ENCODE assay signal across 8 mouse cellular contexts in genomic region chr17:25416219-25416618, GRCm38 (mm10). TPM values are rescaled to one million over a fixed set of nuclear protein-coding genes. Genes with fewer than 3 reads are reported as not detected.
DNase-seq lines count a peak whose midpoint lies in the region; ATAC-seq lines count a peak whose summit lies in the region.

No protein-coding gene starts in this region.

- no peak; the same call in 1 of the 2 replicates for ATAC-seq in heart, embryonic 15.5 days (replicated peaks; ENCODE audit: insufficient number of reproducible peaks, insufficient read depth, low FRiP score, low read depth)
- no peak for ATAC-seq in erythroblast, adult 5-6 weeks (replicated peaks; ENCODE audit: low FRiP score, poor library complexity, severe bottlenecking)
- ATAC-seq in granulocyte monocyte progenitor cell, adult 5-6 weeks (replicated peaks; ENCODE audit: poor library complexity, severe bottlenecking), result no peak

- 14% methylated on average over 3 of the region's 3 CpGs for WGBS in heart, embryonic 10.5 days
- WGBS in heart, embryonic 15.5 days, result 21% methylated on average over 3 of the region's 3 CpGs

- 0 out of 2 replicates have a peak overlapping the region, but pooled peaks have one; percentile 15 for H3K4me2 ChIP-seq in heart, embryonic 15.5 days

- no peak overlapping the region for H3K4me3 ChIP-seq in heart, embryonic 10.5 days
- H3K4me3 ChIP-seq in heart, embryonic 15.5 days, result no peak overlapping the region

- intact Hi-C loops in heart, postnatal 25 days (cut with DNase I), result no loop called here

- H3K9ac ChIP-seq in heart, embryonic 15.5 days, result peak overlapping the region; percentile 15; the same call in 1 of the 2 replicates

- no peaks in the 10 kb centered on the region for H3K27me3 ChIP-seq in heart, embryonic 10.5 days (ENCODE audit: insufficient read depth, poor library complexity, severe bottlenecking)
- no peaks in the 10 kb centered on the region for H3K27me3 ChIP-seq in heart, embryonic 15.5 days

- H3K27ac ChIP-seq in heart, embryonic 10.5 days, result peak overlapping the region; percentile 84
- peak overlapping the region; percentile 60 for H3K27ac ChIP-seq in heart, embryonic 15.5 days

- DNase-seq in heart, embryonic 10.5 days (ENCODE audit: low spot score), result no peak
- no peak for DNase-seq in heart, postnatal 25 days (ENCODE audit: low spot score)
- peak; percentile 63 for DNase-seq in MN1 (ENCODE audit: low spot score)
- DNase-seq in liver, result peak; percentile 27
- no peak for DNase-seq in frontal cortex, postnatal 25 days (ENCODE audit: low spot score in 2 of 2)

- peaks cover 79% of the 10 kb centered on the region for H3K4me1 ChIP-seq in heart, embryonic 10.5 days
- H3K4me1 ChIP-seq in heart, embryonic 15.5 days (replicated peaks), result peaks cover 66% of the 10 kb centered on the region

- peaks cover 13% of the 10 kb centered on the region for H3K36me3 ChIP-seq in heart, embryonic 10.5 days
- H3K36me3 ChIP-seq in heart, embryonic 15.5 days, result no peaks in the 10 kb centered on the region

- H3K9me3 ChIP-seq in heart, embryonic 10.5 days, result 0 out of 2 replicates have a peak, but pooled peaks cover 2% of the 10 kb centered on the region
- no peaks in the 10 kb centered on the region for H3K9me3 ChIP-seq in heart, embryonic 15.5 days (replicated peaks)

RNA-seq across cellular contexts. Expression of gene Cacna1h, which starts 17.4 kb away (rescaled TPM):
- 11.1 and 11.8 TPM in 2 replicates for polyA plus RNA-seq in heart, embryonic 10.5 days (2016; fragmentation: Nextera tagmentation; extraction: Ambion mirVana)
- 1 to 10 TPM; 6.9 to 7.3 TPM for total RNA-seq in heart, postnatal 25 days (2021)
- polyA plus RNA-seq in heart, embryonic 15.5 days (2015; fragmentation: Nextera tagmentation; extraction: Ambion mirVana), result 5.5 and 6.5 TPM in 2 replicates
- 0.21 TPM in 1 of 2 replicates, not detected in the other for total RNA-seq in erythroblast, adult 5-6 weeks (2015; ENCODE audit: low replicate concordance)
- total RNA-seq in erythroblast, adult 5-6 weeks (2017; ENCODE audit: low replicate concordance), result under 0.01 and 0.43 TPM in 2 replicates
- not detected in 2 replicates for total RNA-seq in granulocyte monocyte progenitor cell, adult 5-6 weeks (2014; fragmentation: Nextera tagmentation)
- total RNA-seq in granulocyte monocyte progenitor cell, adult 5-6 weeks (2017), result not detected in 2 replicates

RNA-seq across cellular contexts. Expression of gene Tekt4, which starts 38.2 kb away (rescaled TPM):
- polyA plus RNA-seq in heart, embryonic 10.5 days (2016; fragmentation: Nextera tagmentation; extraction: Ambion mirVana), result 0.55 and 0.84 TPM in 2 replicates
- not detected for total RNA-seq in heart, postnatal 25 days (2021)
- polyA plus RNA-seq in heart, embryonic 15.5 days (2015; fragmentation: Nextera tagmentation; extraction: Ambion mirVana), result 0.41 and 0.45 TPM in 2 replicates
- total RNA-seq in erythroblast, adult 5-6 weeks (2015; ENCODE audit: low replicate concordance), result not detected in 2 replicates
- not detected in 2 replicates for total RNA-seq in erythroblast, adult 5-6 weeks (2017; ENCODE audit: low replicate concordance)
- total RNA-seq in granulocyte monocyte progenitor cell, adult 5-6 weeks (2014; fragmentation: Nextera tagmentation), result not detected in 2 replicates
- not detected in 2 replicates for total RNA-seq in granulocyte monocyte progenitor cell, adult 5-6 weeks (2017)

RNA-seq across cellular contexts. Expression of gene Tpsg1, which starts 47.1 kb away (rescaled TPM):
- polyA plus RNA-seq in heart, embryonic 10.5 days (2016; fragmentation: Nextera tagmentation; extraction: Ambion mirVana), result 0.54 TPM in 1 of 2 replicates, not detected in the other
- total RNA-seq in heart, postnatal 25 days (2021), result not detected
- polyA plus RNA-seq in heart, embryonic 15.5 days (2015; fragmentation: Nextera tagmentation; extraction: Ambion mirVana), result 0.20 and 0.89 TPM in 2 replicates
- total RNA-seq in erythroblast, adult 5-6 weeks (2015; ENCODE audit: low replicate concordance), result not detected in 2 replicates
- total RNA-seq in erythroblast, adult 5-6 weeks (2017; ENCODE audit: low replicate concordance), result not detected in 2 replicates
- not detected in 2 replicates for total RNA-seq in granulocyte monocyte progenitor cell, adult 5-6 weeks (2014; fragmentation: Nextera tagmentation)
- not detected in 2 replicates for total RNA-seq in granulocyte monocyte progenitor cell, adult 5-6 weeks (2017)

RNA-seq across cellular contexts. Expression of gene Tpsb2, which starts 50.1 kb away (rescaled TPM):
- polyA plus RNA-seq in heart, embryonic 10.5 days (2016; fragmentation: Nextera tagmentation; extraction: Ambion mirVana), result not detected in 2 replicates
- total RNA-seq in heart, postnatal 25 days (2021), result 1 to 10 TPM; 1.6 to 2.2 TPM
- 8.5 and 9.4 TPM in 2 replicates for polyA plus RNA-seq in heart, embryonic 15.5 days (2015; fragmentation: Nextera tagmentation; extraction: Ambion mirVana)
- total RNA-seq in erythroblast, adult 5-6 weeks (2015; ENCODE audit: low replicate concordance), result not detected in 2 replicates
- not detected in 2 replicates for total RNA-seq in erythroblast, adult 5-6 weeks (2017; ENCODE audit: low replicate concordance)
- not detected in 2 replicates for total RNA-seq in granulocyte monocyte progenitor cell, adult 5-6 weeks (2014; fragmentation: Nextera tagmentation)
- not detected in 2 replicates for total RNA-seq in granulocyte monocyte progenitor cell, adult 5-6 weeks (2017)

Comparison
In these comparisons a context has a peak if more than half of its experiments do, and no peak if none do; other contexts are left out.
1. DNase-seq: peak in MN1 (single experiment) and liver (single experiment); none in heart, embryonic 10.5 days (single experiment), heart, postnatal 25 days (single experiment) and frontal cortex, postnatal 25 days (0 of 2).
2. RNA of gene Cacna1h, which starts 17.4 kb away (total RNA-seq): 6.9 to 7.3 TPM in heart, postnatal 25 days; under 0.01 to 0.43 TPM in erythroblast, adult 5-6 weeks and not detected in granulocyte monocyte progenitor cell, adult 5-6 weeks; every median in the first group is over 4 times any median in the second.